Mouse (Mus musculus) kidney, postnatal 36 days (tissue): Measurements from ENCODE around the gene Crb2.
A peak's percentile ranks its signal among the peaks of the same experiment; 100 is the strongest.

Experiments used
- DNase-seq, 2 experiments: peaks; one replicate each; pipeline ENCODE4 v3.0.0; 2021 to 2022; ENCODE audit warnings: mixed read lengths in 2 of 2

Crb2 gene

GRCm38 (mm10) chr2:37802610-37803212, 26.7 kb downstream of the Crb2 start:
- DNase-seq, result peak; percentile 62 to 84

GRCm38 (mm10) chr2:37811682-37812081, 35.6 kb downstream of the Crb2 start:
- DNase-seq, result peak; percentile 53 to 73

GRCm38 (mm10) chr2:37812401-37812800, 36.4 kb downstream of the Crb2 start:
- no peak for DNase-seq

GRCm38 (mm10) chr2:37814820-37815361, 38.8 kb downstream of the Crb2 start:
- DNase-seq, result no peak

GRCm38 (mm10) chr2:37815676-37816075, 39.6 kb downstream of the Crb2 start:
- peak; percentile 70 to 86 for DNase-seq

GRCm38 (mm10) chr2:37818761-37819525, 42.9 kb downstream of the Crb2 start:
- no peak for DNase-seq

- no peak for DNase-seq
These were observed 43.6 kb downstream of the Crb2 start for GRCm38 (mm10) chr2:37819526-37820152.

- DNase-seq, result no peak
These were observed 46.1 kb downstream of the Crb2 start for GRCm38 (mm10) chr2:37822122-37822521.

- peak; percentile 47 to 76 for DNase-seq
These were observed 47.8 kb downstream of the Crb2 start for GRCm38 (mm10) chr2:37823826-37824225.

GRCm38 (mm10) chr2:37829758-37830275, 53.8 kb downstream of the Crb2 start:
- DNase-seq, result no peak

GRCm38 (mm10) chr2:37832253-37832652, 56.2 kb downstream of the Crb2 start:
- DNase-seq, result no peak

GRCm38 (mm10) chr2:37836926-37837325, 60.9 kb downstream of the Crb2 start:
- DNase-seq, result no peak

GRCm38 (mm10) chr2:37837542-37837941, 61.5 kb downstream of the Crb2 start:
- no peak for DNase-seq

- DNase-seq, result no peak
These were observed 62.3 kb downstream of the Crb2 start for GRCm38 (mm10) chr2:37838202-37838984.

GRCm38 (mm10) chr2:37839922-37840321, 63.9 kb downstream of the Crb2 start:
- DNase-seq, result no peak

- DNase-seq, result no peak
These were observed 66.1 kb downstream of the Crb2 start for GRCm38 (mm10) chr2:37842151-37842569.

- DNase-seq, result no peak
These were observed 66.7 kb downstream of the Crb2 start for GRCm38 (mm10) chr2:37842719-37843118.
